Mouse (Mus musculus) large intestine, adult 2 months (tissue): ENCODE results near the gene Proser1. TPM values are rescaled to one million over a fixed set of nuclear protein-coding genes. Genes with fewer than 3 reads are reported as not detected.
A peak's percentile ranks its signal among the peaks of the same experiment; 100 is the strongest.

Experiments used
- DNase-seq: peaks from one replicate; pipeline ENCODE4 v3.0.0-alpha.2; 2012; ENCODE audit warnings: low read depth, low spot score
- WGBS: fragments of 180-500 bp; shearing (Covaris S2); methylation state at CpG from one replicate; pipeline ENCODE4 v1.1.7; 2018; 5-methylcytosine and 5-hydroxymethylcytosine counted together
- polyA plus RNA-seq: library from polyadenylated mRNA; depleted of rRNA; stranded (reverse); fragments of >200 nt; gene quantifications from 2 replicates; pipeline ENCODE4 v1.2.3, GENCODE M21; 2012; rRNA removed

Proser1 gene
- 7.8 and 11.4 TPM in 2 replicates for polyA plus RNA-seq

DNA sequence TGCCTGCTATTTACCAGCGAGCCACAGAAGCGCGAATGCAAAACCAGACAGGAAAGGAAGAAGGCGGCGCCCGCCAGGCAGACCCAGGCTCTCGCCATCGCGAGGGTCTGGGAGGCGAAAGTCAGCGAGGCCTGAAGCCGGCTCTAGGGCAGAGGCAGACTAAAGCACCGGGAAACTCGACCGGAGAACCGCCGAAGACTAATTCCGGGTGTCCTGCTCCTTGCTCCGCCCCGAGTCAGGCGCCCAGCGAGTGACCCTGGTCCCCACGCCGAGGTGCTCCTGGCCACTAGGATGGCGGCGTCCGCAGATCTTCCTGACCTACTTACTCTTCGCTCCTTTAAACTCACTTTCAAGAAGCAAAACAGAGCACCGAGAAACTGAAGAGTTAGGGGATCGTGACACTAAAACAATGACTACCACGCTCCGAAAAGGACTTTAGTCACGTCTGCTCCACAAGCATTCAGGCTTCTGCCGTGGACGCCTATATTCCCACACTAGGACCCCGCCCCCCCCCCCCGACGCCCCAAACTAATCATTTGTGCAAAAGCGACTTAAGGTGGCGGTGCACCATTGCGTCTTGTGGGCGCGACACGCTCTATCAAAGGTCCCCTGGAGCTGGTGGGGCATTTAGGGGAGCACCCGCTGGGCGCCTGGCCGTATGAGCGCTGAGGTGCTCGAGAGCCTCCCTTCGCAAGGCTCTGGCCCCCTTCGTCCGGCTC lies at the start of gene Proser1, which contains the start of gene Nhlrc3:
Gene Proser1 (plus strand): TSS at position 621 of the 719 bp plus-strand sequence.
Gene Nhlrc3 (minus strand): TSS at position 287 of the 719 bp plus-strand sequence.
- peak; percentile 70 for DNase-seq

DNA sequence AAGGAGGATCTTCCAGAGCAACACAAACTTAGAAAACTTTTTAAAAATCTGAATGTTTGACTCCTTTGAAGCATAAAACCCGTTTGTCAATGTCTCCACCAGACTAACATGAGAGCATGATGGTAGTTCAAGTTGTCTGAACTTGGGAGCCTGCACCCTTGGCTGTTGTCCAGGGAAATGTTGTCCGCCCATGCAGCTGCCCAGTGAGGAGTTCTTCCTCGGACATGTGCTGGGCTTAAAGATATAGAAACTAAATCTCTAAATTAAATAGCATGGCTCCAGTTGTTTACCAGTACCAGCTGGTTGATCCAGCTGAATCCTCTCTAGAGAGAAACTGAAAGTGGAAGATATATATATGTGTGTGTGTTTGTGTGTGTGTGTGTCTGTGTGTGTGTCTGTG lies 49.5 kb upstream of the Proser1 start:
- DNase-seq, result no peak
- WGBS, result 12% methylated on average over 3 of the region's 3 CpGs

More for the DNA sequence above, at the start of gene Proser1, which contains the start of gene Nhlrc3:
- WGBS, result under 1% methylated on average over 52 of the region's 52 CpGs

GRCm38 (mm10) chr3:53416036-53416506 lies 47.4 kb upstream of the Proser1 start:
- no peak for DNase-seq
- WGBS, result 39% methylated on average over 5 of the region's 5 CpGs

GRCm38 (mm10) chr3:53417701-53418100 lies 45.8 kb upstream of the Proser1 start:
- DNase-seq, result no peak
- 72% methylated on average over 7 of the region's 7 CpGs for WGBS

GRCm38 (mm10) chr3:53421656-53422055 lies 41.8 kb upstream of the Proser1 start:
- no peak for DNase-seq
- WGBS, result 90% methylated on average over 12 of the region's 12 CpGs

GRCm38 (mm10) chr3:53422691-53423090 lies 40.8 kb upstream of the Proser1 start:
- DNase-seq, result no peak
- 53% methylated on average over 1 of the region's 1 CpGs for WGBS

- WGBS, result 83% methylated on average over 4 of the region's 4 CpGs
- no peak for DNase-seq
These were observed 39.9 kb upstream of the Proser1 start for GRCm38 (mm10) chr3:53423576-53423975.

GRCm38 (mm10) chr3:53434610-53435009 lies 28.9 kb upstream of the Proser1 start:
- 80% methylated on average over 3 of the region's 3 CpGs for WGBS
- DNase-seq, result no peak

DNA sequence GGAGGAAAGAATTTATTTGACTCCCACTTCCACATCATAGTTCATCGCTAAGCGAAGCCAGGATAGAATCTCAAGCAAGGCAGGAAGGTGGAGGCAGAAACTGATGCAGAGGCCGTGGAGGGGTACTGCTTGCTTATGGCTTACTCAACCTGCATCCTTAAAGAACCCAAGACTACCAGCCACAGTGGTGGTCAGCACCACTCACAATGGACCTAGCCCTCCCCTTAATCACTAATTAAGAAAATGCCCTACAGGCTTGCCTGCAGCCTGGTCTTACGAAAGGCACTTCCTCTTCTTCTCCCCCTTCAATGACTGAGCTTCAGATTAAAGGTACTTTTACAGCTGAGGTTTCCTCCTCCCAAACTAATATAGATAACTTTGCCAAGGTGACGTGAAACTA lies 26.9 kb upstream of the Proser1 start:
- 68% methylated on average over 5 of the region's 5 CpGs for WGBS

DNA sequence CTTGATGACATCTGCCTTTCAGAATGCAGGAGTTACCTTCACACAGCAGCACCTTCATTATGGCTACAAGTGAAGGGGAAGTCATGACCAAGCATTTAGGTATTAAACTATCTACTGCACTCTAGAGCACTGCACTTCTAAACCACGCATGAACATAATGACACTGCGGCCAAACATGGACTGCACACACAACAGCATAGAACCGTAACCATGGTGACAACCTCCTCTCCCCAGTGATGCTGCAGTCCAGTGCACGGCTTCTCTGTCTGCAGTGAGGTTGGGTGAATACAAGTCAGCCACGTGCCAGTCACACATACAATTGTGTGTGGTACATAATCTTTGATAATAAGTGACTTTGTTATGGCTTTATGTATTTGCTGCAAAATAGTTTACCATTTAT lies 17.9 kb upstream of the Proser1 start:
- WGBS, result 88% methylated on average over 5 of the region's 5 CpGs
- DNase-seq, result no peak

More for the DNA sequence above, 26.9 kb upstream of the Proser1 start:
- no peak for DNase-seq

GRCm38 (mm10) chr3:53446801-53447200 lies 16.7 kb upstream of the Proser1 start:
- DNase-seq, result no peak
- WGBS, result 79% methylated on average over 3 of the region's 3 CpGs

- 8% methylated on average over 2 of the region's 2 CpGs for WGBS
- peak; percentile 83 for DNase-seq
These were observed 15.3 kb upstream of the Proser1 start for GRCm38 (mm10) chr3:53448208-53448607.

GRCm38 (mm10) chr3:53450666-53451065 lies 12.8 kb upstream of the Proser1 start:
- WGBS, result 90% methylated on average over 11 of the region's 11 CpGs
- DNase-seq, result no peak

GRCm38 (mm10) chr3:53452351-53452750 lies 11.1 kb upstream of the Proser1 start:
- peak; percentile 76 for DNase-seq
- 33% methylated on average over 10 of the region's 10 CpGs for WGBS

- WGBS, result 74% methylated on average over 7 of the region's 7 CpGs
- no peak for DNase-seq
These were observed 10.1 kb upstream of the Proser1 start for GRCm38 (mm10) chr3:53453346-53453745.

DNA sequence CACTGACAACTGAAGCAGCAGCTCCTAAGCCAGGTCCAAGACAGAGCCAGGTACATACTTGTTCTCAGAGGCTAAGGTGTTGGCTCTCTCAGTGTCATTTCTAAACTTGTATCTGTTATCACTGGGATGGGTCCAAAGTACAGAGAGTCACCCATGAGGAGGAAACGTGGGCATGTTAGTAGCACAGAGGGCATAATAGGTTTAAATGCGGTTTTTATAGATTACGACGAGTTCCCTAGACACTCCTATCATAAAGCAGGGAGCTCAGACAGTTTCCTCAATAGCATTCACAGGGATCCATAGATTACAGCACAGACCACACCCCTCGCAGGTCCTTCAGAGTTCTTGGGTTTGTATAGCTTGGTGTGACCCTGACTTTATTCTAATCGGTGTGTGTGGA lies 9.5 kb upstream of the Proser1 start:
- WGBS, result 37% methylated on average over 6 of the region's 6 CpGs
- peak; percentile 88 for DNase-seq

GRCm38 (mm10) chr3:53454561-53454960 lies 8.9 kb upstream of the Proser1 start:
- WGBS, result 70% methylated on average over 6 of the region's 6 CpGs
- DNase-seq, result no peak

DNA sequence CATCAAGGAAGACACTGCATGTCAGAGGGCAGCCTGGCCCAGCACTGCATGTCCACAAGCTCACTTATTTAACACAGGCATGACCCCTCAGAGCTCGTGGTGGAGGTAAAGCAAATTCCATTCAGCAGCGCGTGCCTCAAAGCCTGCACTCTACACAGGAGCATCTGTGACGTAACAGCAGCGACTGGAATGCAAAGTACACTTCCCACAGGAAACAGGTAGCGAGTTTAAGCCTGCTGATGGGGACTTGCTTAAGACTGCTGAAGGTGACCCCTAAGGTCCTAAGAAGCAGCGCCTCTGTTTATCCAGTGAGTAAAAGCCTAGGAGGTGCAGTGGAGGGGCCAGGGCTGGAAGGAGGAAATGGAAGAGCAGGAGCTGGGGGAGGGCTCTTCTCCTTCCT lies 8.5 kb upstream of the Proser1 start:
- 53% methylated on average over 7 of the region's 7 CpGs for WGBS
- no peak for DNase-seq

DNA sequence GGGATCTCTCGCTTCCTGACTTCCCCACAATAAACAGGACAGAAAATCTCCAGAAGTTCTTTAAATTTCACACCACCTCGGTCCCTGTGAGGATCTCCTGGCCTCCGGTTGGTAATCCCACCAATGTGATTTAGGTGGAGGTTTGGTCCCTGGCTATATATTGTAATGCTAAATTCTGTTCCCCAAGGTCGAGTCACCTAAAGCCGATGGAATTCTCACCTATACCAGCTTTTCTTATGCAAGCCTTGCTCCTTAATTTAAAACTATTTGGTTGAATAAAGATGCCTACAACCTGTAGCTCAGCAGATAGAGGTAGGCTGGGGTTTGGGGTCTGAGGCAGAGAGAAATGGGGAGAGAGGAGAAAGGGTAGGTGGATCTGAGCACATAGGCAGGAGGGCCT lies 5.7 kb upstream of the Proser1 start:
- 84% methylated on average over 5 of the region's 5 CpGs for WGBS
- DNase-seq, result no peak

GRCm38 (mm10) chr3:53460106-53460505 lies 3.4 kb upstream of the Proser1 start:
- DNase-seq, result no peak
- 78% methylated on average over 9 of the region's 9 CpGs for WGBS

- under 1% methylated on average over 9 of the region's 9 CpGs for WGBS
- no peak for DNase-seq
These were observed 793 bp upstream of the Proser1 start for GRCm38 (mm10) chr3:53462701-53463045.

GRCm38 (mm10) chr3:53463765-53464114 lies 274 bp downstream of the Proser1 start:
- under 1% methylated on average over 35 of the region's 35 CpGs for WGBS
- DNase-seq, result no peak
